8 mouse cellular contexts compared by ENCODE assay signal in genomic region chr4:149723855-149724731, GRCm38 (mm10). TPM values are rescaled to one million over a fixed set of nuclear protein-coding genes. Genes with fewer than 3 reads are reported as not detected.
DNase-seq lines count a peak whose midpoint lies in the region; ATAC-seq and TF ChIP-seq lines count a peak whose summit lies in the region.

No protein-coding gene starts in this region.

- H3K4me2 ChIP-seq in kidney, embryonic 15.5 days: no peak overlapping the region
- no peak overlapping the region for H3K4me2 ChIP-seq in midbrain, embryonic 11.5 days

- H3K27me3 ChIP-seq in kidney, embryonic 15.5 days: no peaks in the 10 kb centered on the region
- H3K27me3 ChIP-seq in midbrain, embryonic 11.5 days (ENCODE audit: control insufficient read depth, insufficient read depth, low read length): no peaks in the 10 kb centered on the region

- no peaks in the 10 kb centered on the region for H3K4me1 ChIP-seq in bone marrow macrophage, adult 2 months (ENCODE audit: control insufficient read depth, insufficient read depth, low read length)
- H3K4me1 ChIP-seq in kidney, embryonic 15.5 days: peaks cover 2% of the 10 kb centered on the region; the same call in 1 of the 2 replicates
- H3K4me1 ChIP-seq in midbrain, embryonic 11.5 days (ENCODE audit: control insufficient read depth, insufficient read depth, low read length): 0 out of 2 replicates have a peak, but pooled peaks cover 2% of the 10 kb centered on the region

- H3K36me3 ChIP-seq in kidney, embryonic 15.5 days: peaks cover 96% of the 10 kb centered on the region
- peaks cover 23% of the 10 kb centered on the region for H3K36me3 ChIP-seq in midbrain, embryonic 11.5 days (ENCODE audit: control insufficient read depth, insufficient read depth, low read length)

- 79% methylated on average over 17 of the region's 17 CpGs for WGBS in kidney, embryonic 15.5 days
- WGBS in midbrain, embryonic 11.5 days: 78% methylated on average over 17 of the region's 17 CpGs

- H3K4me3 ChIP-seq in bone marrow macrophage, adult 2 months (ENCODE audit: insufficient read depth, low read length): no peak overlapping the region
- H3K4me3 ChIP-seq in kidney, embryonic 15.5 days (replicated peaks): no peak overlapping the region
- H3K4me3 ChIP-seq in midbrain, embryonic 11.5 days (ENCODE audit: low read depth, low read length): no peak overlapping the region

- DNase-seq in adrenal gland, adult 2 months: peak; percentile 31
- DNase-seq in adrenal gland, adult 8-10 months: no peak
- peak; percentile 58 for DNase-seq in 3T3-L1 (ENCODE audit: low read depth, low spot score)
- peak; percentile 54 for DNase-seq in gastrocnemius, postnatal 10 days
- DNase-seq in midbrain, embryonic 11.5 days (ENCODE audit: low spot score, missing footprints): no peak
- peak; percentile 36 to 45 for DNase-seq in urinary bladder, postnatal 36 days (ENCODE audit: low spot score in 2 of 2)

- no peak for TF ChIP-seq POLR2A in bone marrow macrophage, adult 2 months (IDR thresholded peaks at IDR 0.05; ENCODE audit: borderline replicate concordance, low read depth, low read length)

- no peak overlapping the region for H3K27ac ChIP-seq in bone marrow macrophage, adult 2 months (ENCODE audit: insufficient read depth, low read depth, low read length)
- H3K27ac ChIP-seq in kidney, embryonic 15.5 days: no peak overlapping the region
- no peak overlapping the region for H3K27ac ChIP-seq in midbrain, embryonic 11.5 days (ENCODE audit: low read depth, low read length)

- ATAC-seq in kidney, embryonic 15.5 days (replicated peaks; ENCODE audit: low FRiP score): peak; percentile 28; the same call in 1 of the 2 replicates
- peak; percentile 19; the same call in 1 of the 2 replicates for ATAC-seq in midbrain, embryonic 11.5 days (ENCODE audit: low FRiP score)

- H3K9me3 ChIP-seq in kidney, embryonic 15.5 days (replicated peaks): no peaks in the 10 kb centered on the region
- no peaks in the 10 kb centered on the region for H3K9me3 ChIP-seq in midbrain, embryonic 11.5 days (ENCODE audit: control insufficient read depth, low read length)

- TF ChIP-seq CTCF in bone marrow macrophage, adult 2 months (IDR thresholded peaks at IDR 0.05; ENCODE audit: low read depth, low read length): peak; percentile 20; the same call in 1 of the 2 replicates

- no peak overlapping the region for H3K9ac ChIP-seq in kidney, embryonic 15.5 days
- H3K9ac ChIP-seq in midbrain, embryonic 11.5 days (ENCODE audit: low read length): no peak overlapping the region

RNA-seq across cellular contexts. Expression of gene Tmem201, which starts 13.8 kb away (rescaled TPM):
- 10 to 100 TPM; 30.0 to 31.0 TPM for total RNA-seq in adrenal gland, adult 2 months (2021)
- polyA plus RNA-seq in adrenal gland, adult 2 months (2012; rRNA removed): 85.3 and 95.4 TPM in 2 replicates
- total RNA-seq in adrenal gland, adult 8-10 months (2022): 10 to 100 TPM; 29.0 to 41.6 (median 36.4) TPM
- polyA plus RNA-seq in bone marrow macrophage, adult 2 months (2012; ENCODE audit: insufficient read depth, insufficient read length, missing spikeins): 1.9 and 3.6 TPM in 2 replicates
- 10 to 100 TPM; 49.7 to 52.2 TPM for total RNA-seq in gastrocnemius, postnatal 10 days (2021)
- 35.4 and 42.2 TPM in 2 replicates for polyA plus RNA-seq in kidney, embryonic 15.5 days (2015; fragmentation: Nextera tagmentation; extraction: Ambion mirVana)
- polyA plus RNA-seq in midbrain, embryonic 11.5 days (2014; fragmentation: Nextera tagmentation; extraction: Ambion mirVana): 15.8 and 18.4 TPM in 2 replicates

RNA-seq across cellular contexts. Expression of gene Pik3cd, which starts 21.7 kb away (rescaled TPM):
- total RNA-seq in adrenal gland, adult 2 months (2021): 1 to 10 TPM; 6.1 to 6.2 TPM
- 4.2 and 5.0 TPM in 2 replicates for polyA plus RNA-seq in adrenal gland, adult 2 months (2012; rRNA removed)
- total RNA-seq in adrenal gland, adult 8-10 months (2022): 1 to 10 TPM; 4.8 to 9.3 (median 7.0) TPM
- polyA plus RNA-seq in bone marrow macrophage, adult 2 months (2012; ENCODE audit: insufficient read depth, insufficient read length, missing spikeins): 91.4 and 100 TPM in 2 replicates
- total RNA-seq in gastrocnemius, postnatal 10 days (2021): 10 to 100 TPM in 1 of 2 experiments, 1 to 10 TPM in 1; 9.8 to 16.1 TPM
- 4.2 and 4.8 TPM in 2 replicates for polyA plus RNA-seq in kidney, embryonic 15.5 days (2015; fragmentation: Nextera tagmentation; extraction: Ambion mirVana)
- polyA plus RNA-seq in midbrain, embryonic 11.5 days (2014; fragmentation: Nextera tagmentation; extraction: Ambion mirVana): 7.8 and 8.7 TPM in 2 replicates

RNA-seq across cellular contexts. Expression of gene Slc25a33, which starts 50.0 kb away (rescaled TPM):
- 10 to 100 TPM; 18.7 to 26.7 TPM for total RNA-seq in adrenal gland, adult 2 months (2021)
- polyA plus RNA-seq in adrenal gland, adult 2 months (2012; rRNA removed): 29.0 and 43.2 TPM in 2 replicates
- 10 to 100 TPM; 22.2 to 24.2 (median 23.6) TPM for total RNA-seq in adrenal gland, adult 8-10 months (2022)
- 3.0 and 3.1 TPM in 2 replicates for polyA plus RNA-seq in bone marrow macrophage, adult 2 months (2012; ENCODE audit: insufficient read depth, insufficient read length, missing spikeins)
- total RNA-seq in gastrocnemius, postnatal 10 days (2021): 1 to 10 TPM; 7.2 to 9.5 TPM
- polyA plus RNA-seq in kidney, embryonic 15.5 days (2015; fragmentation: Nextera tagmentation; extraction: Ambion mirVana): 14.2 and 16.0 TPM in 2 replicates
- 18.6 and 21.4 TPM in 2 replicates for polyA plus RNA-seq in midbrain, embryonic 11.5 days (2014; fragmentation: Nextera tagmentation; extraction: Ambion mirVana)

Comparison
In these comparisons a context has a peak if more than half of its experiments do, and no peak if none do; other contexts are left out.
1. DNase-seq: peak in adrenal gland, adult 2 months (single experiment), 3T3-L1 (single experiment), gastrocnemius, postnatal 10 days (single experiment) and urinary bladder, postnatal 36 days (2 of 2); none in adrenal gland, adult 8-10 months (single experiment) and midbrain, embryonic 11.5 days (single experiment).